Mouse (Mus musculus): ENCODE measurements around the gene Il17rb.

The Il17rb gene

GRCm38 (mm10) chr14:30016666-30017065 lies 8.0 kb upstream of the Il17rb start:
- no peak for DNase-seq (ENCODE audit: low spot score)

- no peak for DNase-seq (ENCODE audit: low spot score)
Measured at GRCm38 (mm10) chr14:30015008-30015407, 6.3 kb upstream of the Il17rb start.

- DNase-seq (ENCODE audit: low spot score): no peak
Measured at GRCm38 (mm10) chr14:30014487-30014886, 5.8 kb upstream of the Il17rb start.

DNA sequence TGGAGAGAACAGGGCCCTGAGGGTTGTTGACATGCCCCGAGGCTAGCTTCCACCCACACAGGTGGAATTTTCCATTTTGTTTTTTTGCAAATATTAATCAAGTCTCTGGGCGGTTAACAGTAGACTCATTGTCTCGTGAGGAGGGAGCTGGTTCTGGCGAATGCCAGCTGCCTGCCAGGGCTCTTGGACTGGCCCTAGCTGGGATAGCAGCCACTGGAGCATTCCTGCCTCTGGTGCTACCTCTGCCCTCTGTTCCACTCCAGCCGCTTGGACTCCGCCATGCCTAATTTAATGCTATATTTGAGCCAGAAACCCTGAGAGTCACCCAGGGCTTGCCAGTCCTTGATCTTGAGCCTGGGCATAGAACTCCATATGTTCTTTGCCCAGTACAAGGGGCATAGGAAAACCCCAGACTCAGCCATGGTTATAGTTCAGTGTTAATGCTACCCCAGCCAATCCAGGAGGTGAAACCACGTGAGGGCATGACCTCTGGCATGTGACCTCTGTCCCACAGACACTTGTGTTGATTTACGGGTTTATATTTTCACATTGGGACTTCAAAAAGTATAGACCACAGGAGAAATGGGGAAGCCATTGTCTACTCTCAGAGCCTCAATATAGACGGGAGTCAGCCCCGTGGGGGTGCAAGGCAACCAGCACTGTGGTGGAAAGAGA lies 3.3 kb upstream of the Il17rb start:
- DNase-seq (ENCODE audit: low spot score): peak; percentile 62

GRCm38 (mm10) chr14:30009864-30010560 lies 1.3 kb upstream of the Il17rb start:
- DNase-seq (ENCODE audit: low spot score): peak; percentile 56

- no peak for DNase-seq (ENCODE audit: low spot score)
Measured at GRCm38 (mm10) chr14:29999475-29999811, 9.3 kb downstream of the Il17rb start.

DNA sequence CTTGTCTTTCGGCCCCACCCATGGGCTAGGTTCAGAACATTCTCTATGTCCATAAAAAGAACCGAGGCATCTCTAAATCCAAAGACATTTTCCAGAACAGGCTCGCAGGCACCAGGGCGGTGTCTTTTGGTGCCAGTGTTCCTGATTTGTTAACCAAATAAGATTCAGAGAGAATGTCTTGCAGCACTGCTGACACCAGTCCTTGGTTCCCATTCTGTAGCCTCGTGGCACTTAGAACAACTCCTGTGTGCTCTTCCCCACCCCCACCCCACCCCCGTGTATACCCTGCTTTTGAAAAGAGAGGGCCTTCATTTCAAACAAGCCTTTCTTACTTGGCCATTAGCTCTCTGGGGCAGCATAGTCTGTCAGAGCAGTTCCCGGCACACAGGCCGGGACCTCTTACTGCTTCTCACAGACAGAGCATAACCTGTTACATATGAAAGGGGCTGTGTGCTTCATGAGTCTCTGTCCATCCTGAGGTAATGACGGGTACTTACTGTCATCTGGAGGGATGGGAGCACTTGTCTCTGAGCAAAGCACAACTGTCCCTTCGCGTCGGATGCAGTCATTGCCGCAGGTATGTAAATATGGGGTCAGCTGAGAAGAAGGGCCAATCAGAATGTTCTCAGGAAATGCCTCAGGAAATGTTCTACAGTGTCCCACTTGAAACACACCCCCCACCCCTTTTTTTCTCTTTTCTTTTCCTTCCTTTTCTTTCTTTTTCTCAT lies 9.8 kb downstream of the Il17rb start:
- DNase-seq (ENCODE audit: low spot score): no peak

- DNase-seq (ENCODE audit: low spot score): no peak
Measured at GRCm38 (mm10) chr14:29997345-29997744, 11.4 kb downstream of the Il17rb start.

GRCm38 (mm10) chr14:29996000-29996751 lies 12.5 kb downstream of the Il17rb start:
- no peak for DNase-seq (ENCODE audit: low spot score)

DNA sequence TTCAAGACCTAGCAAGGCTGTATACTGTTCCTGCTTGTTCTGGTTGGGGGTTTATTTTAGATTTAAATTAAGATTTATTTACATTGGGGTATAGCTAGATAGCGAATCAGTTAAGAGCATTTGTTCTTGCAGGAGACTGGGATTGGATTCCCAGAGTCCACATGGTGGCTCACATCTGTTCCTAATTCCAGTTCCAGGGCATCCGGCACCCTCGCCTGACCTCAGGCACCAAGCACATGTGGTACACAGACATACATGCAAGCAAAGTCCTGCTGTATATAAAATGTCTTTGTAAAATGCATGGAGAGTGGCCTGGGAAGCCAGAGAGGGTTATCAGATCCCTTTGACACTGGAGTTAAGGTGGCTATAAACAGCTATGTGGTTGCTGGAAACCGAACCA lies 13.7 kb downstream of the Il17rb start:
- no peak for DNase-seq (ENCODE audit: low spot score)

DNA sequence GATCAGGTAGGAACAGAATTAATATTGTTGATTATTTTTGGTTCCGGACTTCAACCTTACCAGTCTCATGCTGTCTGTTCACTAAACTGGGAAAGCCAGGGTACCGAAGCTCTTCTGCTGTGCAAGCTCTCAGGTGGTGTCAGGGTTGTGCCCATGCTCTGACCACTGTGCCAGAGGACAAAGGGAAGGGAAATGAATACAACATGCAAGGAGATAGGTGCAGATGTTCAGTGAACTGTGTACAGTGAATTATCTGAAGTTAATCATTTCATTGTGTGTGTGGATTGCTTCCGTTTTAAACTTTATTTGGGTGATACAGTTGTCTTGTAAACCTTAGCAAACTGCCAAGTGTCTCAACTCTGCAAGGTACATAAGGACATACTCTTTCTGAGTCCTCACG lies 20.4 kb downstream of the Il17rb start:
- DNase-seq (ENCODE audit: low spot score): no peak

- DNase-seq (ENCODE audit: low spot score): no peak
Measured at GRCm38 (mm10) chr14:29987739-29988138, 21.0 kb downstream of the Il17rb start.

DNA sequence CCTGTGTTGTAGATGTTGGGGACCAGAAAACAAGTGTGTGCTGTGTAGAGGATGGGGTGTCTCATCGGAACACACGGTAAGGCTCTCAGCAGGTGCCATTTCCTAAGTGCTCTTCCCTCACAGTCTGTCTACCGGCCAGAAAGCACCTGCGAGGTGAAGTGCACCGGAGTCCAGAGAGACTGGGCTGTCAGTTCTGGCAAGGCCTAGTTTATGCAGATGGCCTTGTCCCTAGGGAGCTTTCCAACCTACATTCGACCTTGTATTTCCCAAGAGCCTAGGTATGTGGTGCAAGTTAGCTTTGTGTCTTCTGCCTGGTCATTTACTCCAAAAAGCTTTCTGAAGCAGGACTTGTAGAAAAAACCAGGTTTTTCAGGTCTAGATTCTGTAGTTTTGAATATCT lies 21.4 kb downstream of the Il17rb start:
- no peak for DNase-seq (ENCODE audit: low spot score)

DNA sequence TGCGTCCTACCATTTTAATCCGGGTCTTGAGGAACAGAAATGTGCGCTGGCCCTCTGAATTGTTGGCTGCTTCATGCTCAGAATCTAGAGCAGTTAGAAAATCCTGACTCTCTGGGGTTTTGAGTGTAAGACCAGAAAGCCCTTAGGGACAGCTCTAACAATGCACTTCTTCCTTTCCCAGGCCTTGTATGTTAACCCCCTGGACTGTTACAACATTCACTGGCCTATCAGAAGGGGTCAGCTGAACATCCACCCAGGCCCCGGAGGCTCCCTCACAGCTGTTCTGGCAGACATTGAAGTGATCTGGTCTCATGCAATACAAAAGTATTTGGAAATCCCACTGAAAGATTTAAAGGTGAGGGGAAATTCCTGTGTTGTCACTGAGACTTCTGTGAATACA lies 22.6 kb downstream of the Il17rb start:
- DNase-seq (ENCODE audit: low spot score): no peak

DNA sequence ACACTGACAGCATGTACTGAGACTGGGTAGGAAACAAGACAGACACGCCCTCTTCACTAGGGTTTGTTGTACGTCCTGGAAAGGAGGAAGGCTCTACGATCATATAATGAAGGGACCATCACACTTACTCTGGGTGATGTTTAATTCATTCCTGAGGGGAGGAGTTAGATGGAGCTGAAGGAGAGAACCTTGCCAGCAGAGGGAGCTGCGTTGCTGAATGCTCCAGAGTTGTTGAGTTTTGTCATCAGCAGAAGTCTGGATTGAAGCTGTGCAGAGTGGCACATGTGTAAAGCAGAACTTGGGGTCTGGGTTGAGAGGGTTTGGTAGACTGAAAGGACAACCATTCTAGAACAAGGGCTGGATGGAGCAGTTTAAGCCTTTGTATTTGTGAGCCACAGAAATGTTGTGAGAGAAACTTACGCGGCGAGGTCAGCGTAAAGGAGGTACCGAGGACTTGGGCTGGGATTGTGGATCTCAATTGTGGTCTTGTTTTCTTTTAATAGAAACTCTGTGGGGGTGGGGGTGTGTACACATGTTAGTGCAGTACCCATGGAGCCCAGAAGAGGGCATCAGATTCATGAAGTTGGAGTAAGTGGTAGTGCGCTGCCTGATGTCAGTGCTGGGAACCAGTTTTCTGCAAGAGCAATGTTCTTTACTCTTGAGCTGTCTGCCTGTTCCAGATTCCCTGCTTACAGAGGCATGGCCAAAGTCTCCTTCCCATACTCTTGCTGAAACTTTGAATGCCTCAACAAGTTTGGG lies 28.1 kb downstream of the Il17rb start:
- DNase-seq (ENCODE audit: low spot score): peak; percentile 38

GRCm38 (mm10) chr14:29978254-29979204 lies 30.2 kb downstream of the Il17rb start, which contains the start of gene Actr8:
Gene Actr8 (plus strand): TSS chr14:29978337.
- DNase-seq (ENCODE audit: low spot score): peak; percentile 92

- DNase-seq (ENCODE audit: low spot score): no peak
Measured at GRCm38 (mm10) chr14:29976927-29977326, 31.8 kb downstream of the Il17rb start.

- DNase-seq (ENCODE audit: low spot score): no peak
Measured at GRCm38 (mm10) chr14:29971993-29972392, 36.7 kb downstream of the Il17rb start.

DNA sequence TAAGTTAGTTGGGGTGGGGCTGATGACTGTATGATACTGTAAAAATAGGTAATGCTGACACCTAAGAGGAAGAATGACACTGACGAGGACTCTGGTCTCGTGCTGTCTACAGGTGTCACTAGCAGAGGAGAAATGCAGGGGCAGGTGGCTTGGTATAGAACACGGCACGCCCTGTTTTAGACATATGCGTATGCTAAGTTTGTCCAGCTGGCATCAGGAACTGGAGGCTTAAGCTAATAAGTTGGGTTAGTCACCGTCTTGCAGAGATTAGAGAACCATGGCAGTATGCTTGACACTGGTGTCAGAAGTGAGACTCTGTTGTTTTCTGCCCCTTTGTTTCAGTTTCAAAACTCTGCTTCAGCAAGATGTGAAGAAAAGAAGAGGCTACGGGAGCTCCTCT lies 37.2 kb downstream of the Il17rb start:
- DNase-seq (ENCODE audit: low spot score): no peak

DNA sequence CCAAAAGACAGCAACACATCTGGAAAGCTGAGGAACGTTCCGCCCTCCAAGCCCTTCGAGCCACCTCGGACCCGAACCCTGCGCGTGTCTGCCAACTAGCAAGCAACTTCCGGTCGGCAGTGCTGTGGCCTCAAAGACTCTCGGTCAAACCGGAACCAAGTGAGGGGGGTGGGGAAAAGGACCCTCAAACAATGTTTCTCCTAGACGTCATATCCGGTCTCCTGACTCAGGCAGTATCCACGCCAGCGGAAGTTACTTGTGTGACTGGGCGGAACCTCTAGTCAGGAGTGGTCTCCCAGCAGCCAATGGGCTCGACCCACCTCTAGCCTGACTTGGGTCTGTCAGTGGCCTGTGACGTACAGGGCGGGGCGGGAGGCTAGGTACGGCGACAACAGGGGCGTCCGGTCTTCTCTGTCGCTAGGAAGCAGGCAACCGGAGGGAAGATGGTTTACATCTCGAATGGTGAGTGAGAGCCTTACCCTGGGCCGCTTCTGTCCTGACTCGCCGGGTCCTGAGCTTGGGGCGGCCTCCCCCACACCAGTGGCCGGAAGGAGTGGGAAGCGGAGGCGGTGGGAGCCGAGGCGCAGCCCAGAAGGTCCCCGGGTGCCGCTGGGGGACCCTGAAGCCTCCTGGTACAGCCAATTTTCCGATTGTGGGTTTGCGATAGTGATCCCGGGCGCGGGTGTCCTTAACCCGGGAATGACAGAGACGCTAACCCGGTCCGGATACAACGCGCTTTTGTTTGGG lies 40.4 kb downstream of the Il17rb start, which contains the start of gene Selenok:
Selenok (plus strand) TSS at position 234 of the 747 bp plus-strand sequence.
- peak; percentile 98 for DNase-seq (ENCODE audit: low spot score)
